Mouse (Mus musculus) cortical plate, adult 2 months (tissue): Measurements from ENCODE around the gene Ube4b.

ENCODE experiments used
- CTCF ChIP-seq: fragments of 200-500 bp; IDR thresholded peaks from 2 replicates; pipeline ENCODE4 v1.5.1; 2011; ENCODE audit warnings: mild to moderate bottlenecking, control low read depth, low read length; ENCODE audit not compliant: insufficient read depth; ENCODE audit errors: extremely low read depth
- POLR2A ChIP-seq: fragments of 200-500 bp; IDR thresholded peaks from 2 replicates; pipeline ENCODE4 v1.6.1; 2011; ENCODE audit warnings: mild to moderate bottlenecking, low read length, control low read depth; ENCODE audit not compliant: insufficient read depth; ENCODE audit errors: extremely low read depth

DNA sequence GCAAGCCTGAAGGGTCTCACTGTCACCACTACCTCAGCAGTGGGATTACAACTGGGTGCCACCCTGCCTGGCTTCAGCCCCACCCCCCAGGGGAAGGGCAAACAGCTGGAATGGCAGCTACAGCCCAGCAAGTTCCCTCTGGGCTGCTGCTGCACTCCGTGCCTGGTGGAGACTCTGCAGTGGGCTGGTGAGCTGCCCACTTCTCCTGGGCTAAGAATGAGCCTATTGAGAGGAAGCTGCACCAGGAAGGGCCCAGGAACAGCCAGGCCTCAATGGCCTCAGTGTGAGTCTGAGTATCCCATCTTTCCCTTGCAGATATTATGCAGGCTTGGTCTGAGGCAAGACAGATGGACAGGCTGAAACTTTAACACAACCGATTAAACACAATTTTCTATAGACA, 88.4 kb downstream of the Ube4b start:
- no peak for TF ChIP-seq POLR2A
- no peak for TF ChIP-seq CTCF
